Mouse (Mus musculus): ENCODE results near the gene Tbx10. TPM values are rescaled to one million over a fixed set of nuclear protein-coding genes. Genes with fewer than 3 reads are reported as not detected.

The Tbx10 gene
- polyA plus RNA-seq, 1 experiment from 2014 or later: 0.88 TPM

DNA sequence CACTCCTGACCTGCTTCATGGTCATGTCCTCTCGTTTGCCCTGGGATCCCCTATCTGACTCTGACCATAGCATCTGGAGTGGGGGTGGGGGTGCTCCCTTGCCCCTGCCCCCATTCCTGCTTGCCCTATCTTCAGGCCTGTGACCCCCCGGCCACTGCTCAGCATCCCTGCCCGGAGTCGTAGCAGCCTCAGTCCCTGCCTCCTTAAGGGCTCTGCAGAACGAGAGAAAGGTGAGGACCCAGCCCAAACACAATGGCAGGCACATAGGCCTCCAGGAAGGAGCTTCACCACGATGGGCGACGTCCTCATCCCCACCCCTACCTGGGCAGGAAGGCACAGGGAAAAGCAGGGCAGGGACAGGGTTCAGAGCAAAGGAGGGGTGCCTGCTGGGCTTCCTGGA is 5.8 kb downstream of the Tbx10 start:
- H3K4me1 ChIP-seq (replicated peaks): peaks cover 39% of the 10 kb centered on the region
- H3K36me3 ChIP-seq: no peaks in the 10 kb centered on the region
- no peak overlapping the region for H3K4me3 ChIP-seq
- peaks cover 6% of the 10 kb centered on the region; the same call in 1 of the 2 replicates for H3K27me3 ChIP-seq (ENCODE audit: insufficient read depth, poor library complexity, severe bottlenecking)
- no peak overlapping the region for H3K27ac ChIP-seq
- no peaks in the 10 kb centered on the region for H3K9me3 ChIP-seq
- DNase-seq (ENCODE audit: low spot score): no peak
- WGBS: 77% methylated on average over 8 of the region's 8 CpGs

DNA sequence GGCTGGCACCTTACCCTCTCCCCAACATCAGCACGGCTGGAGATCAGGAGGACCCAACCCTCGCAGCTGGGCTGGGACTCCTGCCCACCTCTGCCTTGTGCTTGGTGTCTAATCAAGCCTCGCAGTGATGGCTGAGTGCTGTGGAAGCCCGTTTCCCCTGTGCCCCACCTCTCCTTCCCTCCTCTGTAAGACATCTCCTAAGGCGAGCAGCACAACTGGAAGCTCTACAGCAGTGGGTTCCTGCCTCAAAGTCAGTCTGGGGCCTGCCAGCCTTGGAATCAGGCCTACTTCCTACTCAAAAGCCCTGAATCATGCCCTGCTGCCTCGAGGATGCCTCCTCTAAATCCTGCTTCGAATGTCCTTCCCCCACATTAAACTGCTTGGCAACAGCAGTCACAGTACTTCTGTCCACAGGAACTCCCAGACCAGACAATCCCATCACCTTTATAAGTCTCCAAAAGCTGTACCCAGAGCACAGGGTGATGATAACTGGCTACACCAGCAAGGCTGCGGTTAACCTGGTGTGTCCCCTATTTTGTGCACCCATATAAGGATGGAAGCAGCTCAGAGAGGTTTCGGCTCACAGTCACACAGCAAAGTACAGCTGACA is 6.7 kb downstream of the Tbx10 start:
- 88% methylated on average over 9 of the region's 9 CpGs for WGBS
- DNase-seq (ENCODE audit: low spot score): no peak
- Histone ChIP-seq H3K4me3 (peak overlapping the region; percentile 74), H3K36me3 (no peaks in the 10 kb centered on the region), H3K9me3 (no peaks in the 10 kb centered on the region), H3K4me1 (replicated peaks) (peaks cover 39% of the 10 kb centered on the region), H3K27ac (peak overlapping the region; percentile 94; the same call in 1 of the 2 replicates), H3K27me3 (ENCODE audit: insufficient read depth, poor library complexity, severe bottlenecking) (peaks cover 6% of the 10 kb centered on the region; the same call in 1 of the 2 replicates)

DNA sequence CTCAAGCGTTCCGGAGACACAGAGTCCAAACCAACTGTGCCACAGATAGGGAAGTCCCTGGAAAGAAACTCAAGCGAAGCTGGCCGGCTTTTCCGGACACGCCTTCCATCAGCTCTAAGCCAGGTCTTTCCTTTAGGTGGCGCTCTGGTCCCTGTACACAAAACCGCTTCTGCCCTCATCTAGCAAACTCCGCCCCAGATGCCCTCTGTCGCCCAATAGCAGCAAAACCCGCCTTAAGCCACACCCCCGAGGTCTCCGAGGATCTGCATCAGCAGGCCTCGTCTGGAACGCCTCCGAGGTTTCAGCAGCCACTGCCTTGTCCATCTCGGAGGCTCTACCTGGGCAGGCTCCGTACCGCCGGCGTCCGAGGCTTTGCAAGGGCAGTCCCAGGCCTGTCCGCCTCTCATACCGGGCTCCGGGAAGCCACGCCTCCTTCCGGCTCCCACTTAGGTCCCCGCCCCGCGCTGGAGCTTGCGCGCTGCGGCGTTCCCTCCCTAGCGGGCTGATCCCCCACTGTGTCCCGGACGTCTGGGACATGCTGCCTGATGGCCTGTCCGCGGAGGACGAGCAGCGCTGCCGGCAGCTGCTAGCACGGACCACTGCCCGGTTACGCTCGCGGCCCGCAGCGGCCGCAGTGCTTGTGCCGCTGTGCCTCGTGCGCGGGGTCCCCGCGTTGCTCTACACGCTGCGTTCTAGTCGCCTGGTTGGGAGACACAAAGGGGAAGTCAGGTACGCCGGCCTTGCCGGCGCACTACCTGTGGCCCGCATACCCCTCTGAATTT is 7.8 kb downstream of the Tbx10 start, which contains the start of the genes Nudt8 and Gm49405:
Gene Nudt8, plus strand, starts transcription at position 462 of the 782 bp plus-strand sequence.
Gene Gm49405, plus strand, starts transcription at position 508 of the 782 bp plus-strand sequence.
- peak; percentile 97 for DNase-seq (ENCODE audit: low spot score)
- WGBS: under 1% methylated on average over 64 of the region's 64 CpGs
- Histone ChIP-seq H3K27ac (peak within 1 kb of the TSS; percentile 94), H3K4me3 (peak within 1 kb of the TSS; percentile 74), H3K27me3 (ENCODE audit: insufficient read depth, poor library complexity, severe bottlenecking) (peaks cover 6% of the 10 kb centered on the region; the same call in 1 of the 2 replicates), H3K36me3 (peaks cover 8% of the 10 kb centered on the region; the same call in 1 of the 2 replicates), H3K9me3 (no peaks in the 10 kb centered on the region), H3K4me1 (replicated peaks) (peaks cover 39% of the 10 kb centered on the region)

DNA sequence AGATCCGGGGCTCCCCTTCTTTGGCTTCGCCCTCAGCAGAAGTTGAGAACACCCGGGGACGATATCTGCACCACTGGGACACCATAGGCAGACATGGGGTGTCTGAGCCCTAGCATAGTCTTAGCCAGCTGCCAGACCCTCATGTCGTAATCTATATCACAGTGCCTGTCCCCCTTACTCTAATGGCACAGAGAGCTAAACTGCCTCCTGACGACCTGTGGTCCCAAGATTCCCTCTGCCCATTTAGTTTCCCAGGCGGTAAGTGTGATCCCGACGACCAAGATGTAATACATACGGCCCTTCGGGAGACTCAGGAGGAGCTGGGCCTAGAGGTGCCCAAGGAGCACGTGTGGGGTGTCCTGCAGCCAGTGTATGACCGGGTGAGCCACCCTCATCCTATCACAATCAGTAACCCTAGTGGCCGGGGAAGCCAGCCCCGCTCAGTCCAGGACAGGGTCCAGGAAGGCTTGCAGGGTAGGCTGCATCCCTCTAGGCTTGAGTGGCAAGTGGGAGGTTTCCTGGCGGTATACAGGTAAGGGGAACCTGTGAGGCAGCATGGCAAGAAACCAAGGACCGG is 8.5 kb downstream of the Tbx10 start:
- Histone ChIP-seq H3K4me1 (replicated peaks) (peaks cover 35% of the 10 kb centered on the region), H3K4me3 (peak overlapping the region; percentile 74), H3K9me3 (no peaks in the 10 kb centered on the region), H3K27ac (peak overlapping the region; percentile 94), H3K27me3 (ENCODE audit: insufficient read depth, poor library complexity, severe bottlenecking) (peaks cover 6% of the 10 kb centered on the region; the same call in 1 of the 2 replicates), H3K36me3 (peaks cover 14% of the 10 kb centered on the region)
- 21% methylated on average over 17 of the region's 17 CpGs for WGBS
- peak; percentile 27 for DNase-seq (ENCODE audit: low spot score)

DNA sequence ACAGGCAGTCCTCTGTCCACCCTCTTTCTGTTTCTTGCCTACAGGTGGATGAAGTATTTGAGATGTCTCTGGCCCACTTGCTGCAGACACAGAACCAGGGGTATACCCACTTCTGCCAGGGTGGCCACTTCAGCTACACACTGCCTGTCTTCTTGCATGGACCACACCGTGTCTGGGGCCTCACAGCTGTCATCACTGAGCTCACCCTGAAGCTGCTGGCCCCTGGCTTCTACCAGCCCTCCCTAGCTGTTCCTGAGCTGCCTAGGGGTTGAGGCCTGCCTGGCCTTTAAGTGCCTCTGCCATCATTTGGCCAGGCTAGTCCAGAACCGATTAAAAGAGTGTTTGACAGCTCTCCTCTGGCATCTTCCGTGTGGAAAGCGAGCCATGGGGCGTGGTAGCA is 9.2 kb downstream of the Tbx10 start:
- peaks cover 6% of the 10 kb centered on the region; the same call in 1 of the 2 replicates for H3K27me3 ChIP-seq (ENCODE audit: insufficient read depth, poor library complexity, severe bottlenecking)
- DNase-seq (ENCODE audit: low spot score): no peak
- WGBS: 90% methylated on average over 5 of the region's 5 CpGs
- peaks cover 21% of the 10 kb centered on the region for H3K36me3 ChIP-seq
- peak overlapping the region; percentile 74 for H3K4me3 ChIP-seq
- H3K27ac ChIP-seq: peak overlapping the region; percentile 94; the same call in 1 of the 2 replicates
- H3K4me1 ChIP-seq (replicated peaks): peaks cover 32% of the 10 kb centered on the region
- no peaks in the 10 kb centered on the region for H3K9me3 ChIP-seq

DNA sequence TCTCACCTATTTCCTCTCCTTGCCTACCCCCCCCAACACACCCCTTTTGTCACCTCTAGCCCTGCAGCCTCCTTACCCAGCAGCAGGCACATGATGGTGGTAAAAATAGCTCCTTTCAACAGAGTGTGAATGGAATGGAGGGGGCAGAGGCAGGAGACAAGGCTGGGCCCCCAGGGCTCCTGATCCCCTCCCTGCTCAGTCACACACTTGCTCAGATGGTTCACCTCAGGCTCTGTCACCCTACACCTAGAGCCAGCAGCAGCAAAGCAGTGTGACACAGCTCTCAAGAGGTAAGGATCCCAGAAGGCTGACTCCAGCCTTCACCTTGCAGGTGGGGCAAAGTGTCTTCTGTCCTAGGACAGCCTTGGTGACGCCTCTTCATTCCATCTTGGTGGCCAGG is 10.6 kb downstream of the Tbx10 start, which contains the start of gene Doc2g:
Gene Doc2g, plus strand, starts transcription at position 202 of the 400 bp plus-strand sequence.
- H3K36me3 ChIP-seq: peaks cover 35% of the 10 kb centered on the region
- H3K9me3 ChIP-seq: no peaks in the 10 kb centered on the region
- H3K27me3 ChIP-seq (ENCODE audit: insufficient read depth, poor library complexity, severe bottlenecking): peaks cover 6% of the 10 kb centered on the region; the same call in 1 of the 2 replicates
- H3K4me3 ChIP-seq: no peak within 1 kb of the TSS
- no peak for DNase-seq (ENCODE audit: low spot score)
- WGBS: 75% methylated on average over 1 of the region's 1 CpGs
- H3K27ac ChIP-seq: 0 out of 2 replicates have a peak within 1 kb of the TSS, but pooled peaks have one; percentile 31
- peaks cover 29% of the 10 kb centered on the region for H3K4me1 ChIP-seq (replicated peaks)

DNA sequence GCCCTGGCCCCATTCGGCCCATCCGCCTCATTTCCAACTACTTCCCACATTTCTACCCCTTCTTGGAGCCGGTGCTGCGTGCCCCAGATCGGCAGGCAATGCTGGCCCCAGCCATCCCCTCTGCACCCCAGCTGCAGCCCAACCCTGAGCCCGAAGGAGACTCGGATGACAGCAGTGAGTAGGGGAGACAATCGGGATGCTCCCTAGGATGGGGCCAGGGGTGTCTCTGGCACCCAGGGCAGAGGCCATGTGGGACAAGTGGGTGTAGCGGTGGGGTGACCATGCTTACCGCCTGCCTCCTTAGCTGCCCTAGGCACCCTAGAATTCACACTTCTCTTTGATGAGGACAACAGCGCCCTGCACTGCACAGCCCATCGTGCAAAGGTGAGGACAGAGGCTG is 11.1 kb downstream of the Tbx10 start:
- H3K9me3 ChIP-seq: no peaks in the 10 kb centered on the region
- peaks cover 40% of the 10 kb centered on the region for H3K36me3 ChIP-seq
- 0 out of 2 replicates have a peak overlapping the region, but pooled peaks have one; percentile 31 for H3K27ac ChIP-seq
- H3K27me3 ChIP-seq (ENCODE audit: insufficient read depth, poor library complexity, severe bottlenecking): peaks cover 6% of the 10 kb centered on the region; the same call in 1 of the 2 replicates
- DNase-seq (ENCODE audit: low spot score): no peak
- H3K4me3 ChIP-seq: no peak overlapping the region
- 78% methylated on average over 12 of the region's 12 CpGs for WGBS
- H3K4me1 ChIP-seq (replicated peaks): peaks cover 29% of the 10 kb centered on the region

DNA sequence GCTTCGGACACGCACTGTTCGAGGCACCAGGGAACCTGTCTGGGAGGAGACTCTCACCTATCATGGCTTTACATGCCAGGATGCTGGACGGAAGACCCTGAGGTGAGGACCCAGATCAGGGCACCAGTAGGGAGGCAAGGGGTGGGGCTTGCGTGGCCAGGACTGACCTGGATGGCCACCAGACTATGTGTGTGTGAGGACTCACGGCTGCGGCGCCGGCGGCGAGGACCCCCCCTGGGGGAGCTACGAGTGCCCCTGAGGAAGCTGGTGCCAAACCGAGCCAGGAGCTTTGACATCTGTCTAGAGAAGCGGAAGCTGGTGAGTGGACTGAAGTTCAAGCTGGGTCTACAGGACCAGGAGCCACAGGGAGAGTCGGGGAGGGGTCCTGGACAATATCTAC is 11.8 kb downstream of the Tbx10 start:
- 86% methylated on average over 15 of the region's 15 CpGs for WGBS
- H3K36me3 ChIP-seq: peaks cover 47% of the 10 kb centered on the region

DNA sequence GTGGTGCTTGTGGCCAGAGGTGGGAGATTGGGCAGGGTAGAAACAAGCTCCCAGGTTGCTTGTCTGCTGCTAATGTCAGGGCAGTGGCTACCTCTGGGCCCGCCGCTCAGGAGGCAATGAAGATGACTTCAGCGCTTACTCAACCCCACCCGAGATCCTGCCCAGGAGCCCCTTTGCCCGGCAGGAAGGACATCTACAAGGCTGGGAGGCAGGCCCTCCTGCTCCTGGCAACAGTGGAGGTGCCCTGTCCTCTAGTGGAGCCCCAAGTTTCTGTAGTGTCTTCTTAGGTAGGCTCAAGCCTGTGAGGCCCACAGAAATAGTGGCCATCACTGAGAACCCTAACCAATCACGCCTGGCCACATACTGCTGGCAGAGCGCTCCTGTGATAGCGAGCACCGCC is 12.5 kb downstream of the Tbx10 start:
- peaks cover 55% of the 10 kb centered on the region for H3K36me3 ChIP-seq

More for the DNA sequence above, 11.8 kb downstream of the Tbx10 start:
- Histone ChIP-seq H3K27ac (no peak overlapping the region), H3K4me3 (no peak overlapping the region), H3K9me3 (no peaks in the 10 kb centered on the region), H3K4me1 (replicated peaks) (peaks cover 25% of the 10 kb centered on the region), H3K27me3 (ENCODE audit: insufficient read depth, poor library complexity, severe bottlenecking) (0 out of 2 replicates have a peak, but pooled peaks cover 1% of the 10 kb centered on the region)
- no peak for DNase-seq (ENCODE audit: low spot score)

DNA sequence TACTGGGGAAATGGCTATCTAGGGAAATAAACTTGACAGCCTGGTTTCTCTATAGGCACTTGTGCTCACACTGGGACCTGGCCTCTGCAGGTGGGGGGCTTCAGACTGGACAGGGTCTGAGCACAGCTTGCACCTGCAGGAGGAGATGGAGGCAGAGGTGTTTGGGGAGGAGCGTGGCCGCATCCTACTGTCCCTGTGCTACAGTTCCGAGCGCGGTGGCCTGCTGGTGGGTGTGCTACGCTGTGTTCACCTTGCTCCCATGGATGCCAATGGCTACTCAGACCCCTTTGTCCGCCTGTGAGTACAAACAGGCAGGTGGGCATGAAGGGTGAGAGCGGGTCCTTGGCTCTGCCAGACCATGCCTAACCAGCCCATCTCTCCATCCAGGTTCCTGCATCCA is 13.4 kb downstream of the Tbx10 start:
- 94% methylated on average over 8 of the region's 8 CpGs for WGBS

More for the DNA sequence above, 12.5 kb downstream of the Tbx10 start:
- H3K4me1 ChIP-seq (replicated peaks): peaks cover 18% of the 10 kb centered on the region
- H3K27ac ChIP-seq: no peak overlapping the region
- H3K4me3 ChIP-seq: no peak overlapping the region
- DNase-seq (ENCODE audit: low spot score): no peak
- H3K27me3 ChIP-seq (ENCODE audit: insufficient read depth, poor library complexity, severe bottlenecking): no peaks in the 10 kb centered on the region
- 93% methylated on average over 9 of the region's 9 CpGs for WGBS
- no peaks in the 10 kb centered on the region for H3K9me3 ChIP-seq

DNA sequence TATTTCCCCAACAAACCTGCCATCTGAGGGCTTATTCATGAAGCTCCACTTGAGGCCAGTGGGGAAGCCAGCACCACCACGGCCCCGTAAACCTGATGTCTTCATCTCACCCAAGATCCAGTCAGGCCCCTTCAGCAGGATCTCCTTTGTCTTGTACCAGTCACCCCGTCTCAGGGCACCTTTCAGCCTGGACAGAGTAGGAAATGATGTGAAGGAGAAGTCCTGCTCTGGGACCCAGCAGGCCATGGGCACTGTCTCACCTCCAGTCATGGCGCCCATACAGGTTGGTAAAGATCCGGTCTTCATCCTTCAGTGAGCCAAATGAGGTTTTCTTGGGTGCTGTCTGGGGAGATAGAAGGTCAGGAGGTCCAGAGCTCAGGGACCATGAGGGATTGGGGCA is 18.5 kb downstream of the Tbx10 start:
- 91% methylated on average over 5 of the region's 5 CpGs for WGBS
- Histone ChIP-seq H3K27ac (no peak overlapping the region), H3K4me3 (peak overlapping the region; percentile 94; the same call in 1 of the 2 replicates), H3K36me3 (peaks cover 51% of the 10 kb centered on the region), H3K27me3 (ENCODE audit: insufficient read depth, poor library complexity, severe bottlenecking) (no peaks in the 10 kb centered on the region), H3K4me1 (replicated peaks) (peaks cover 25% of the 10 kb centered on the region), H3K9me3 (no peaks in the 10 kb centered on the region)
- no peak for DNase-seq (ENCODE audit: low spot score)

More for the DNA sequence above, 13.4 kb downstream of the Tbx10 start:
- DNase-seq (ENCODE audit: low spot score): no peak
- Histone ChIP-seq H3K27me3 (ENCODE audit: insufficient read depth, poor library complexity, severe bottlenecking) (no peaks in the 10 kb centered on the region), H3K36me3 (peaks cover 63% of the 10 kb centered on the region), H3K4me1 (replicated peaks) (peaks cover 12% of the 10 kb centered on the region), H3K9me3 (no peaks in the 10 kb centered on the region), H3K4me3 (no peak overlapping the region), H3K27ac (no peak overlapping the region)

DNA sequence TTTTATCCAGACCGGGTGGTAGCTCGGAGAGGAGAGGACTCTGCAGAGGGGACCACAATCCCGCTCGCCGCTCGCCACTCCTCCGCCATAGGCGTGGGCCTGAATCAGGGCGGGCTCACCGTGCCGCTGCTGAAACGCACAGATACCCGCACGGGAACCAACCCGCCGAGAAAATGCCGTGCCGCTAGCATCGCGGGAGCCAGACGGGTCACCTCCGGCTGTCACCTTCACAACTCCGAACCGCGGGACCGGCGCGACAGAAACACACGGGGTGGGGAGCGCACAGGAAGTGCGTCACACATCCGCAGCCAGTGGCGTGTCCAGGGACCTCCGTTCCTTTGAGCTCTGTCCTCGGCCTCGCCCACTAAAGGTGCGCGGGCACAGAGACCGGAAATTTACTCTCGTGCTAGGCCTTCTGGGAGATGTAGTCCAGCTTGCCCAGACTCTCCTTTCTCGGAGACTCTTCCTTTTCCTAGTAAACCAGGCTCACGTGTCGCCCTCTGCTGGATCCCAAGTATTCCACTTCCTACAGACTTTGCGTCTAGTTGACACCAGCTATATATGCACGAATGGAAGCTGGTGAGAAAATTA is 20.0 kb downstream of the Tbx10 start, which contains the start of gene Ndufv1:
Gene Ndufv1, minus strand, starts transcription at position 375 of the 591 bp plus-strand sequence.
- Histone ChIP-seq H3K4me3 (peak within 1 kb of the TSS; percentile 94), H3K4me1 (replicated peaks) (peaks cover 25% of the 10 kb centered on the region), H3K36me3 (peaks cover 37% of the 10 kb centered on the region), H3K9me3 (no peaks in the 10 kb centered on the region), H3K27me3 (ENCODE audit: insufficient read depth, poor library complexity, severe bottlenecking) (no peaks in the 10 kb centered on the region), H3K27ac (peak within 1 kb of the TSS; percentile 87)
- DNase-seq (ENCODE audit: low spot score): peak; percentile 98
- under 1% methylated on average over 45 of the region's 45 CpGs for WGBS
